Mouse (Mus musculus) testis, adult 10 weeks (tissue): Measurements from ENCODE around the gene Vsig1. TPM values are rescaled to one million over a fixed set of nuclear protein-coding genes. Genes with fewer than 3 reads are reported as not detected.

ENCODE experiments used
- polyA plus RNA-seq: library from polyadenylated mRNA; stranded (reverse); fragments of 350-450 nt; fragmentation: Illumina TruSeq; extraction: RNeasy Lipid Tissue Mini Kit (QIAGEN cat#74804); gene quantifications from one replicate; pipeline ENCODE4 v1.2.3, GENCODE M21; 2014; ENCODE audit warnings: low read depth, low replicate concordance

Gene Vsig1
- 208 TPM for polyA plus RNA-seq

GRCm38 (mm10) chrX:140907360-140907759 lies at the start of gene Vsig1:
Gene Vsig1 (plus strand): TSS chrX:140907608.

DNA sequence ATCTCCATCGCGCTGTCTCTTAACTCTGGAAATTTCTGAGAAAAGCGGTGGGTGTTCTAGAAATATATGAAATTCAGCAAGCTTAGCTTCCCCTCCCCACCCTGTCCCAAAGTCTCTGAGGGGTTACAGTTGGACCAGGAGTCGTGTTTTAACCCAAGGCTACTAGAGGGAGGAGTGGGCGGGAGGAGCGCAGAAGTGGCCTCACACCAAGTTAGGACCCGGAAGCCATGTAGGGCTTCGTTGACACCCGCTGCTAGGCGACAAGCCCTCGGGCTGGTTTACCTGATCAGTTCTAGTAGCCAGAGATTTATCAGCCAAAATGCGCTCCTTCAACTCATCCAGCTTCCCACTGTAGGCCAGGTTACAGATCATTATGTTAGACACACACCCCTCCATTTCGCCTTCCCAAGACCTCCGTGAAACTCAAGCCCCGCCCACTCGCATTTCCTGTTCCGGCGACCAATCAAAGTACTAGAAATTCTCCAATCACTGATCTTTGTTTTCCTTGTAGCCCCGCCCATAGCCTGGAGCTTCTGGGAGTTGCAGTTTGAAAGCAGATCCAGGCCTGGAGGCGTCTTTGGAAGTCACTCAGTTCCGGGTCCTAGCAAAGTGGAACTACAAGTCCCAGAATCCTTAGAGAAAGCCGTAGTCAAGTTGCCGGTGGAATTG lies 49.0 kb downstream of the Vsig1 start, which contains the start of the genes Psmd10 and Atg4a:
Gene Psmd10 (minus strand): TSS at position 457 of the 669 bp plus-strand sequence.
Gene Atg4a (plus strand): TSS at position 636 of the 669 bp plus-strand sequence.

Other genes starting within 250 kb of the Vsig1 start
- 4.5 TPM for gene Mid2, start 243.0 kb upstream of the Vsig1 start, polyA plus RNA-seq
- 28.9 TPM for gene Tex13b, start 94.2 kb upstream of the Vsig1 start, polyA plus RNA-seq
- 25.8 TPM for gene Psmd10, start 49.1 kb downstream of the Vsig1 start, polyA plus RNA-seq
- gene Atg4a, start 49.3 kb downstream of the Vsig1 start, polyA plus RNA-seq: 7.4 TPM